Mouse (Mus musculus): Measurements from ENCODE around the gene Lect2.
A peak's percentile ranks its signal among the peaks of the same experiment; 100 is the strongest.

Lect2 gene

GRCm38 (mm10) chr13:56548401-56548800 lies at the start of gene Lect2:
Gene Lect2 (minus strand): TSS chr13:56548502.
- no peak for DNase-seq

- DNase-seq, result no peak
These were observed 49.0 kb upstream of the Lect2 start for GRCm38 (mm10) chr13:56597296-56597695.

GRCm38 (mm10) chr13:56595246-56595645 lies 46.9 kb upstream of the Lect2 start:
- DNase-seq, result no peak

DNA sequence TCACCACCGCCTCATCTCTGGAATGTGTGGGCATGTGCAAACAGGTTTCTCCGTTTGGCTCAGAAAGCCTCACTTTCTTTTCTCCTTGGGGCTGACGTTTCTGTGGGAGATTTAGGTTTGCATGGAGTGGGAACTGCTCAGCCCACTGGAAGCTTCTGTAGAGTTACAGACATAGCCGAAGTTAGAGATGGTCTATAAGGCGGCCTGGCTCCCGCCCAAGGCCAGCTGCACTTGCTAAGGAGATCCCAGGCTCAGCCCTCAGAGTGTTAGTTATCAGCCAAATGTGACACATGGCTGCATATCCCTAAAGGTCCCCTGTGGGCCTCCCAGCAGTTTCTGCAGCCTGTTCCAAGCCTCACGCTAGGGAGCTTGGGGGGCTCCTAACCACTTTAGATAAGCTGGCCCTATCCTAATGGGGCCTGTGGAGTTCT lies 45.7 kb upstream of the Lect2 start:
- DNase-seq, result peak; percentile 63 to 74

GRCm38 (mm10) chr13:56593196-56593595 lies 44.9 kb upstream of the Lect2 start:
- DNase-seq, result no peak

DNA sequence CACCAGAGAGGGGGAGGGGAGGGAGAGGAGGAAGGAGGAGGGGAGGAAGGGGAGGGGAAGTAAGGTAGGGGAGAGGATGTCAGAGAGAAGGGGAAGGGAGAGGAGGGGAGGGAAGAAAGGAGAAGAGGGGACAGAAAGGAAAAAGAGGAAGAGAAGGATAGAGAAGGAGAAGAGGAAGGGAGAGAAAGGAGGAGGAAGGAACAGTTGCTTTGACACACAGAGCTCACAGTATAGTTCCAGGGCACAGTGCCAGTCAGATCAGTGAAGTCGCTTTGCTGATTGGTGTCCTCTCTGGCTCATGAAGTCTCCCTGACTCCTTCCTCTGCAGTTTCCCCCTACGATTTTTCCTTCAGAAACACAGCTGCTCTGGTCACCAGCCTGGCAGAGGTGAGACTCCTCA lies 43.6 kb upstream of the Lect2 start:
- DNase-seq, result no peak

GRCm38 (mm10) chr13:56591191-56591590 lies 42.9 kb upstream of the Lect2 start:
- DNase-seq, result no peak

DNA sequence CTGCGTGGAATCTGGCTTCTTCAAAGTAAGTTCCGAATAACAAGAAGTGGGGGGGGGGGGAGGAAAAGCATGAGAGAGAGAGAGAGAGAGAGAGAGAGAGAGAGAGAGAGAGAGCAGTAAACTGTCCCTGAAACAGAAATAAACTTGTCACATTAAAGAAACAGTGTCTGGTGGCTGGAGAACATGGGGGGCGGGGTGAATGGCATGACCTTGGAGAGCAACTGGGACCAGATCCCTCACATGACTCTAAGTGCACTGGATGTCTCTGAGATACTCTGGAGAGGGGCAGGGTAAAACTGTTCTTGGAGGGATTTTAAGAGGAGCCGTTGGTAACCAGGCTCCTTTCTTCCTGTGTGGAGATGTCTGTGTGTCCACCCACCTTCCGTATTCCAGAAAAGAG lies 41.9 kb upstream of the Lect2 start:
- no peak for DNase-seq

DNA sequence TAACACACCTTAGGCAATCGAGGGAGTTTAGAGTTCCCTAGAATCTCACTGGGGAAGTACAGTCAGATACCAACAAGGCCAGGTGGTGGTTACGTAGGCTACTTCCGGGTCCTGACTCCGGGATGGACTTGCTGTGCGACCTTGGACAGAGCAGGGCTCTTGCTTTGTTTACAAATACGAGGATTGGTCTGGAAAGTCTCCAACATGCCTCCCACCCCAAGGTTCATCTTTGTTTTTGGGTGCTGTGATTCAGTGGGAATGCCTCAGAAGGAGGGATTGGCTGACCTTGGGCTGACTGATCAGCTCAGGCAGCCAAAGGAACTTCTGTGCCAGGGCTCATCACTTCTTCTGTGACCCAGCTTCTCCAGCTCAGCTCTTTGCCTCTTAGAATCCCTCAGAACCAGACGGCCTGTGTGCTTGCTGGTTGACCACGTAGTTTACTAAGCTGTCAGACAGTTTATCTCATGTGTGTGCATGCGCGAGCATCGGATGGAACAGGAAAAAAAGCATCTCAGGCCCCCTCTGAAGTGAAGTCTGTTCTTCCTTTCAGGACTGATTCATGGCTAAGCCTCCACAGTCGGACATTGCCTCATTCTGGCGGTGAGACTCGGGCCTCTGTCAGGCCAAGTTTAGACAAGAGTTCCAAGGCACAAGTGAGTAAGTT lies 40.3 kb upstream of the Lect2 start:
- DNase-seq, result no peak

DNA sequence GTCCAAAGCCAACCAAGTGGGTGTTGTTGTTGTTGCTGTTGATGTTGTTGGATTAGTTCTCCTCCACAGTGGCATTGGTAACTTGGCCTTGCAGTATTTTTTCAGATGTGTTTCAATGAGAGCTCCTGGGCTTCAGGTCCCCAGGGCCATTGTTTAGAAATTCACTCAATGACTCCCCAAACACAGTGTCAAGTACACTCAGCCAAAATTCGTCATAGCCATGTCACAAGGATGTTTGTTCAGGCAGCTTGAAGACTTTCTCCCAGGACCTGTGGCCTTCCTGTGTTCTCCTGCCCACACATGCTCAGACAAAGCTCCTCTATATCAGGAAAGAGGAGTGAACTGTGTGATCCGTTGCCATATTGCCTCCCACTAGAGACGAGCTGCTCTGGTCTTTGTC lies 37.7 kb upstream of the Lect2 start:
- DNase-seq, result no peak

DNA sequence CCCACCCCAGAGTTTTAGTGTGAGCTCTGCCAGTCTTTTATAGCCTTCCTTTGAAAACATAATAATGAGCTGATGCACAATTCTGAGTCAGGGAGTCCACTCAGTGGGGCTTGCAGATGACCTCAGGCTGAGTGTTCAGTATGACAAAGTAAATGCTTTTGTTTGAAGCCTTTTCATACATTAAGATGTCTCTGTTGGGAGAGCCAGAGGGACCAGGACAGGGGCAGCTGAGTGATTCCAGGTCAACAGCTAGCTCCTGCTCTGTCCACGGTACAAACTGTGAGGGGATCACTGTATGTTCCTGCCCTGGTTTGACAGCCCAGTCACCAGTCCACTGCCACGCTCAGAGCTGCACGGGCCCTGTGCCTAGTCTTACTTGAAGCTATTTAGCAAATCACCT lies 34.4 kb upstream of the Lect2 start:
- peak in 1 of 2 experiments; percentile 25 for DNase-seq

- DNase-seq, result peak; percentile 76 to 86
These were observed 33.7 kb upstream of the Lect2 start for GRCm38 (mm10) chr13:56581961-56582434.

GRCm38 (mm10) chr13:56581512-56581911 lies 33.2 kb upstream of the Lect2 start:
- peak in 1 of 2 experiments; percentile 33 for DNase-seq

DNA sequence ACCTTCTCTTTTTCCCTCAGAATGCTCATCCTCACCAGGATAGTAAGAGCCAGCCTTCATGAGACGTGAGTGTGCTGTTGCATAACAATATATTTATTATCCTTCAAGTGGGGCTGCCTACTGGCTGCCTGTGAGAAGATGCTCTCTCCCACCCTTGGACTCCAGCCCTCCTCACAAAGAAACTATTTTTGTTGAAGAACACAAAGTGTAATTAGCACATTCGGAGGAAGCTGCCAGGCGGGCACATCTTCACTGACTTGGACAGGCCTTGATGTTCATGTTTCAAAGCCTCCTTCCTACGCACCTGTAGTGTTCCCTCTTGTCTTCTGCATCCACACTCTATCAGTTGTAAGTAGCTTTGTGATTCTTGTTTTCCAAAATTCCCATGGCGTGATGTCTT lies 32.1 kb upstream of the Lect2 start:
- DNase-seq, result no peak

DNA sequence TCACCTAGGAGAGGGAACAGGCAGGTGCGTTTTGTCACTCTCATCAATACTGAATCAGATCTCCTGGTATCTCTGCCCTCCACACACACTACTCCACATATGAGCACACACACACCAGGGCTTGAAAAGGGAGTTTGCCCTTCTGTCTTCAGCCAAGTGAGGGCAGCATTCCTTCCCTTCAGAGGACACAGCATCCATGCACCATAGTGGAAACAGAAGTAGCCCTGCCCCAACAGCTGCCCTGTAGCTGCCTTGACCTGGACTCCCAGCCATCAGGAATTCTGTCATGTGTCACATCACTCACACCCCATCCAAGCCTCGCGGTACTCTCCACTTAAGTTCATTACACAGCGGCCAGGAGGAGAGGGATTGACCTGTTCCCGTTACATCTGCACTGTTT lies 29.8 kb upstream of the Lect2 start:
- DNase-seq, result no peak

DNA sequence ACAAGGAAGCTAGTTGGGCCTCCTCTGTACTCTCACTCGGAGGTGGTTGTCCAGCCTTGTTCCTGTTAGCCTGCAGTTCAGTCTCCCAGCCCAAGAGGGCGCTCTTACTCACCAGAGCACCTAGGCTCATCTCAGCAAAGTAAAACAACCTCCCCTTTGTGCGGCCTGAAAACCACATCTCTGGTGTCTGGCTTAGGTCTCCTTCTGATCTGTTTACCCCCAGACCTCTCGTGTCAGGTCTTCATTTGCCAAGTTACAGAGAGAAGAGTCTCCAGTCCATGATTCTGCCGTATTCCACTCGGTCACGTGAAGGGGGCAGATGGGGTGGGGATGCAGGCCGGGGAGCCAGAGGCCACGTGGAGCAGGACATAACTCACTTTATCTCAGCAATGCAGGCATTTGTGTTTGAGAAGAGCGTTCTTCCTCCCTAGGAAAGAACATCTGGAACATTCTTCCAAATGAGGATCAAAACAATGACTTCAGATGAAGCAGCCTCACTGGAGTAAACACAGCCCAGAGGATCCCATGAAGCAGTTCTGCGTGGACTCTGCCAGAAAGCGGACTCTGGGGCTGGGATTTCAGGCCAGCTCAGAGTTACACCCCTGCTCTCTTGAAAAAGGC lies 27.5 kb upstream of the Lect2 start:
- peak; percentile 84 to 89 for DNase-seq

- DNase-seq, result no peak
These were observed 26.8 kb upstream of the Lect2 start for GRCm38 (mm10) chr13:56575074-56575473.

GRCm38 (mm10) chr13:56571645-56572044 lies 23.3 kb upstream of the Lect2 start:
- no peak for DNase-seq

DNA sequence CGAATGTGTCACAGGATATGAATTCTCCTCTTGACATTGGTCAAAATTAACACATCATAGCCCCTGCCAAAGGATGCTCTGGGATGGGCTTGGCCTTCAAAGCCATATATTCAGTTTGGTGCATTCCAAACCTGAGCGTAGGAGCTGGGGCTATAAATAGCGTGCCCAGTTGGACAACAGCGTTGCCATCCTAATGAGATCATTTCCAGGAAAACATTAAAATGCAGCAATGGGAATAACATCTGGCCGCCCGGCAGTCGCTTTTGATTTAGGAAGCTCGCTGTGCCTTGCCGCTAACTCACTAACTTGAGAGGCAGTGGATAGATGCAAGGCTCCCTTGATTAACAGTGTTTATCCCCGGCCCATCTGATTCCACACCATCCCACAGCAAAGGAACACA lies 18.0 kb upstream of the Lect2 start:
- DNase-seq, result peak in 1 of 2 experiments; percentile 39

DNA sequence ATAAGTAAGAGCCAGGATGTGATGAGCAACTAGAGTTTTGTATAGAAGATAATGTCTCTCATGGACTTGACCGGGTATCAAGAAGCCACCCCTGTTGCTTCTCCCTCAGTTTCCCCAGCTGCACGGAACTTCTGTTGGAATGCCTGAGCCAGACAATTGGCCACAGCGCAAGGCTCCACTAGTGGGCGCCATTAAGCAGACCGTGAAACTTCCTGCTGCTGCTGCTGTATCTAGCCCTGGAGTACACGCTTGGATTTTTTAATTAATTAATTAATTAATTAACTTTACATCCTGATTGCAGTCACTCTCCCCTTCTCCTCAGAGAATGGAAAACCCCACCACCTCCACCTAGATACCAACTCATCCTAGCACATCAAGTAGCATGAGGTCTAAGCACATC lies 14.8 kb upstream of the Lect2 start:
- DNase-seq, result peak; percentile 71 to 75

DNA sequence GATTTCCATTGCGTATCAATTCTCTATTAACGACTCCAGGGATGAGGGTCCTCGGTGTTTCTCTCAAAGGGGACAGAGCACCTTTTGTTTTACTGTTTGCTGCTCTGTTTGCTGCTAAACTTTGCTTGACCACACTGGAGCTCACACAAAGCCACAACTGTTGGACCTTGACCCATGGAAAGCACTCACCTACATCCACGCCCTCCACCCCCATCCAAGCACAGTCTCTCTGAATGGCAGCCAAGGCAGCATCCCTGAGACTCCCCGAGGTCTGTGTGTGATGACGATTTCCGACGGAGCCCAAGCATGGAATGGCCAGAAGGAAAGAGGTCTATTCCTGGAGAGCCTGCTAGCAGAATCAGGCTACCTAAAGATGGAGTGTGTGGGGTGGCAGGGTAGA lies 12.8 kb upstream of the Lect2 start:
- DNase-seq, result peak in 1 of 2 experiments; percentile 64

GRCm38 (mm10) chr13:56559841-56560370 lies 11.6 kb upstream of the Lect2 start:
- peak in 1 of 2 experiments; percentile 30 for DNase-seq

DNA sequence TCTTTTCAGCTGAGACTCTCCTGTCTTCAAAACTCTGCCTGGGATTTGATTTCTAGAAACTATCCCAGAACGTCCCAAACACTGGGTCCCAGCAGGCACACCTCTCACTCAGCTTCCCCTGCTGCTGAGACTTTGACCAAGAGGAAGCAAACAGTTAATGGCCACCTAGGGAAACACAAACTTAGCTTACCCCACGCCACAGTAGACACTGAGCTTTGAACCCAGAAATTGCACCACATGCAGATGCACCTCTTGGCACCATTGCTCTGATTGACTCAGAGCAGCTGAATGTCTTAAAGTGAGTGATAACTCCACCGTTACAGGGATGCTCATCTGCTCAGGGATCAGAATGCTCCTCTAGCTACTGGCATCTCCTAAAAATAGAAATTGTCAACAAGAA lies 10.5 kb upstream of the Lect2 start:
- no peak for DNase-seq

GRCm38 (mm10) chr13:56556701-56557100 lies 8.4 kb upstream of the Lect2 start:
- DNase-seq, result no peak
